Mouse (Mus musculus) leukemia stem cell, adult 10-12 weeks (primary cell): ENCODE data around the gene Gm20219. TPM values are rescaled to one million over a fixed set of nuclear protein-coding genes. Genes with fewer than 3 reads are reported as not detected.

Experiments used
- polyA plus RNA-seq: library from polyadenylated mRNA; stranded (reverse); fragments of >175 nt; gene quantifications from 2 replicates; pipeline ENCODE4 v1.2.3, GENCODE M21; 2012; ENCODE audit warnings: low replicate concordance

Gm20219 gene
- polyA plus RNA-seq = 0.24 and 1.5 TPM in 2 replicates

GRCm38 (mm10) chr17:56554122-56554551, at the start of gene Gm20219:
TSS of gene Gm20219 (minus strand) at chr17:56554387.

DNA sequence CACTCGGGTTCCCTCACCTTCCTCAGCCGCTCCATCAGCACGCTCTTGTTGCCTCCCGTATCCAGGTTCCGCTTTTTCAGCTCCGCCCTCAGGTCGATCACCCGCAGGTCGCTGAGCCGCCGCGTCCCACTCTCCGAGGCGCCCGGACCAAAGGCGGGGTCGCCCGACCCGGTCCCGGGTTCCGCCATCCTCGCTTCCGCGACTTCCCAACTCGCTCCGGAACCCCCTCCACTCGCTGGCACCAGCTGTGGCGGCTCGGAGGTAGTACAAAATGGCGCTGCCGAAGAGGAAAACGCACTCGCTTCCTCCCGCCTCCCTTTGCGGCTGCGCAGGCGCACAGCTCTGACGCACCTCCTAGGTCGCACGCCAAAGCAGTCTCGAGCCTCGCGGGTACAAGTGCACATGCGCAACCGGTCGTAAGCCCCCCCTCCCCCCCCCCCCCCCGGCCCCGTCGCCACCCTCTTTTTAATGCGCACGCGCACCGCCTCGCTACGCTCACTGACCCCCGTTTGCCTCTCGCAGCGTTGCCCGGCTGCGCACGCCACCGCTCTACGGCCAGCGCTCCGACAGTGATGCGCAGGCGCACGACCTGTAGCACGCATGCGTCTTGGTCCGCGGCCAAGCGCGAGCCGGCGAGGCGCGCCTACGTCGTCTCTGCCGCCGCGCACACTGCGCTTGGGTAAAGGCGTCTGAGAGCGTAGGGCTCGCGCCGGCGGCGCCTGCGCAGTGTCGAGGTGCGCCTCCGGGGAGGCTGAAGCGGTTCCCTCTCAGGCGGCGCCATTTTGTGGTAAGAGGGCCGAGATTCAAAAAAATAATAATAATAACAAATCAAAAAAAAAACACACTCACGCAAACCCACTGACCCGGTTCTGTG, 30.3 kb upstream of the Gm20219 start, which contains the start of the genes Safb2 and Safb:
TSS of gene Safb2 (minus strand) at position 329 of the 874 bp plus-strand sequence.
TSS of gene Safb (plus strand) at position 569 of the 874 bp plus-strand sequence.

GRCm38 (mm10) chr17:56512310-56512709, 41.9 kb downstream of the Gm20219 start, which contains the start of gene Znrf4:
TSS of gene Znrf4 (minus strand) at chr17:56512431.

Other genes with a start within 250 kb of the Gm20219 start
- gene Kdm4b, start 228.3 kb downstream of the Gm20219 start, polyA plus RNA-seq = 24.5 and 26.9 TPM in 2 replicates
- gene Ptprs, start 77.9 kb downstream of the Gm20219 start, polyA plus RNA-seq = 11.4 and 29.3 TPM in 2 replicates
- not detected in 2 replicates for gene Znrf4, start 42.0 kb downstream of the Gm20219 start, polyA plus RNA-seq
- 103 and 278 TPM in 2 replicates for gene Safb2, start 30.2 kb upstream of the Gm20219 start, polyA plus RNA-seq
- 48.7 and 140 TPM in 2 replicates for gene Safb, start 30.4 kb upstream of the Gm20219 start, polyA plus RNA-seq
- 17.6 and 130 TPM in 2 replicates for gene 2410015M20Rik, start 55.4 kb upstream of the Gm20219 start, polyA plus RNA-seq
- 3,958 and 5,079 TPM in 2 replicates for gene Rpl36, start 59.0 kb upstream of the Gm20219 start, polyA plus RNA-seq
- 86.9 and 144 TPM in 2 replicates for gene Lonp1, start 72.5 kb upstream of the Gm20219 start, polyA plus RNA-seq
- not detected in 2 replicates for gene Catsperd, start 73.8 kb upstream of the Gm20219 start, polyA plus RNA-seq
- 102 and 138 TPM in 2 replicates for gene Ranbp3, start 118.9 kb upstream of the Gm20219 start, polyA plus RNA-seq
- gene Ndufa11, start 163.4 kb upstream of the Gm20219 start, polyA plus RNA-seq = 88.2 and 116 TPM in 2 replicates
- gene Vmac, start 163.6 kb upstream of the Gm20219 start, polyA plus RNA-seq = 8.6 and 9.8 TPM in 2 replicates
- 1.7 and 2.5 TPM in 2 replicates for gene Nrtn, start 203.1 kb upstream of the Gm20219 start, polyA plus RNA-seq
- 63.0 and 71.4 TPM in 2 replicates for gene Dus3l, start 210.4 kb upstream of the Gm20219 start, polyA plus RNA-seq
- 22.2 and 50.3 TPM in 2 replicates for gene Prr22, start 215.9 kb upstream of the Gm20219 start, polyA plus RNA-seq